Mouse (Mus musculus): ENCODE measurements around the gene Rabgap1l.

DNA sequence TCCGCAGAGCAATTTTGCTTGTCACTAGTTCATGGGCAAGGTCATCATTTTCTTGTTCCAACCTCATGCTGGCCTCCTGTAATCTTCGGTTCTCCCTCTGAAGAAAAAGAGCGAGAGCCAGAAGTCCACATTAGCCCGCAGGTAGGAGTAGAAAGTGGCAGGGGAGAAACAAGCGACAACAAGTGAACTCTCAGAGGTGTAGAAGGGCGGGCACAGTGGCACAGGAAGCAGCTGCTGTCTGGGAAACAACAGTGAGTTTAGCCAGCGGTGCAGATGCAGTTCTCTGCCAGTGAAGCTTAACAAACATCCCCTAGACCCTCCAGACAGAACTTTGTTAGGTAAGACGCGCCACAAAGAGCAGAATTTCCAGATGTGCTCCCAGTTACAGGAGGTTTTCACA, 545.5 kb downstream of the Rabgap1l start:
- TF ChIP-seq GATA1 (IDR thresholded peaks at IDR 0.05; ENCODE audit: borderline replicate concordance, low read length): no peak
- no peak for TF ChIP-seq FLI1 (IDR thresholded peaks at IDR 0.05; ENCODE audit: low read length)
